In the genomic region with DNA sequence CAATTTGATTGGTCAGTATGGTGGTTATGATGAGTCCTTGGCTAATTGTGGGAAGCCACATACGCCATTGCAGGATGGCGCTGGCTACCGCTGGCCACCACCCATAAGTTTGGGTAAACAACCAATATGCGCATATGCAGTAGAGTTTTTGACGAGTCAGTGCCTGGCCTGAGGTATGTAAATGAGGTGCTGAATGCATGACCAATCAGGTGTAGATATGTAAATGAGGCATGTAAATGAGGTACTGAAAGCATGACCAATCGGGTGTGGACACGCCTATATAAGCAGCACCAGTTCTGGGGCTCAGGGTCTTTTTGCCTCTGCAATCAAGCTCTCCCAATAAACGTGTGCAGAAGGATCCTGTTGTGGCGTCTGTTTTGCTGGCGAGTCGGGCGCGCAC, we compare ENCODE assay signal across 26 mouse cellular contexts. TPM values are rescaled to one million over a fixed set of nuclear protein-coding genes. Genes with fewer than 3 reads are reported as not detected.
A peak's percentile ranks its signal among the peaks of the same experiment; 100 is the strongest.
DNase-seq lines count a peak whose midpoint lies in the region; ATAC-seq and TF ChIP-seq lines count a peak whose summit lies in the region.
"Not testable (repeated sequence)": the region's sequence is repeated elsewhere in the genome, so short reads cannot be mapped to it uniquely, and the experiment has no call there.
"Had no signal": no experiment of that assay in that cellular context is flagged by ENCODE, and none has a peak within 500 bp of the region (broad histone marks: within the 10 kb centered on the region; RNA-seq: fewer than 3 reads in every experiment).

No protein-coding gene starts in this region.

- ATAC-seq in granulocyte monocyte progenitor cell, adult 5-6 weeks (replicated peaks; ENCODE audit: poor library complexity, severe bottlenecking), result peak; percentile 26; the same call in 1 of the 2 replicates
- not testable (repeated sequence) for ATAC-seq in intestine, embryonic 14.5 days (replicated peaks; ENCODE audit: low FRiP score, low TSS enrichment, low read depth)
- 0 out of 2 replicates have a peak, but pooled peaks have one; percentile 21 for ATAC-seq in megakaryocyte progenitor cell, adult 5-6 weeks (replicated peaks; ENCODE audit: poor library complexity)

- H3K9ac ChIP-seq in ES-E14 (ENCODE audit: insufficient read depth, low read depth, low read length, poor library complexity, severe bottlenecking); intestine, embryonic 14.5 days (ENCODE audit: low read length): not testable (repeated sequence)

- H3K4me3 ChIP-seq in ES-E14 (ENCODE audit: insufficient read depth in 1 of 2, low read depth in 1 of 2, low read length in 2 of 2, poor library complexity in 1 of 2, severe bottlenecking in 1 of 2); intestine, embryonic 14.5 days (ENCODE audit: low read depth, low read length): not testable (repeated sequence)

- WGBS in intestine, embryonic 14.5 days, result 95% methylated on average over 13 of the region's 13 CpGs

- H3K9me3 ChIP-seq in ES-E14 (ENCODE audit: control insufficient read depth, insufficient read depth, low read depth, low read length); intestine, embryonic 14.5 days (ENCODE audit: control insufficient read depth, low read length): not testable (repeated sequence)

- not testable (repeated sequence) for H3K27ac ChIP-seq in ES-E14 (ENCODE audit: insufficient read depth, low read depth, low read length, poor library complexity, severe bottlenecking); intestine, embryonic 14.5 days (ENCODE audit: low read depth)

- not testable (repeated sequence) for H3K36me3 ChIP-seq in ES-E14 (ENCODE audit: control insufficient read depth, insufficient read depth, low read length, poor library complexity, severe bottlenecking); intestine, embryonic 14.5 days (ENCODE audit: control insufficient read depth, insufficient read depth, low read length); splenic B cell, adult 2 months (ENCODE audit: control insufficient read depth, insufficient read depth, low read length, poor library complexity, severe bottlenecking)

- H3K27me3 ChIP-seq in intestine, embryonic 14.5 days (replicated peaks; ENCODE audit: control insufficient read depth, insufficient read depth, low read length); splenic B cell, adult 2 months (ENCODE audit: control insufficient read depth, insufficient read depth, low read length, poor library complexity, severe bottlenecking): not testable (repeated sequence)

- H3K4me2 ChIP-seq in intestine, embryonic 14.5 days (ENCODE audit: low read length), result not testable (repeated sequence)

- DNase-seq in B cell, adult 2 months, result peak; percentile 6 to 11
- not testable (repeated sequence) for DNase-seq in ES-E14 (ENCODE audit: low read depth, low spot score)
- DNase-seq in ZHBTc4 (ENCODE audit: low read depth, low spot score), result peak; percentile 44
- peak; percentile 18 for DNase-seq in intestine, embryonic 14.5 days (ENCODE audit: low spot score)
- DNase-seq in splenic B cell, adult 2 months (ENCODE audit: low read depth, low spot score), result peak; percentile 14

- in situ Hi-C loops in ES-E14 (cut with MboI; ENCODE audit: low sequenced_read_pairs in 2 of 2, unreplicated experiment in 2 of 2), result loop anchor here in 1 of 2 experiments (25.0 kb wide), 1 partner anchor 351 kb away; no protein-coding TSS in a partner anchor

- H3K4me1 ChIP-seq in ES-E14 (ENCODE audit: control insufficient read depth in 2 of 2, insufficient read depth in 2 of 2, low read length in 2 of 2, poor library complexity in 1 of 2); intestine, embryonic 14.5 days (replicated peaks; ENCODE audit: control insufficient read depth, insufficient read depth, low read length): not testable (repeated sequence)

TF ChIP-seq in ES-E14, 5 proteins besides CTCF, POLR2A, EP300 and RAD21:
- peak; percentile 14; the same call in 1 of the 2 replicates for TF ChIP-seq MAFK (IDR thresholded peaks at IDR 0.05; ENCODE audit: insufficient read depth, low read depth, low read length)

RNA-seq across cellular contexts. Expression of gene Trmt10a, which starts 5.1 kb away (rescaled TPM):
- 16.2 and 16.5 TPM in 2 replicates for total RNA-seq in ES-E14 (2012; rRNA removed)
- total RNA-seq in granulocyte monocyte progenitor cell, adult 5-6 weeks (2014; fragmentation: Nextera tagmentation), result 3.9 and 9.1 TPM in 2 replicates
- 11.0 and 20.0 TPM in 2 replicates for total RNA-seq in granulocyte monocyte progenitor cell, adult 5-6 weeks (2017)
- polyA plus RNA-seq in intestine, embryonic 14.5 days (2014; fragmentation: Nextera tagmentation; extraction: Ambion mirVana), result 11.8 and 13.6 TPM in 2 replicates
- 5.6 and 8.2 TPM in 2 replicates for total RNA-seq in megakaryocyte progenitor cell, adult 5-6 weeks (2015)
- 10.7 and 25.7 TPM in 2 replicates for total RNA-seq in megakaryocyte progenitor cell, adult 5-6 weeks (2017)

RNA-seq across cellular contexts. Expression of gene Mttp, which starts 6.6 kb away (rescaled TPM):
- total RNA-seq in ES-E14 (2012; rRNA removed), result 10.3 and 10.8 TPM in 2 replicates
- total RNA-seq in granulocyte monocyte progenitor cell, adult 5-6 weeks (2014; fragmentation: Nextera tagmentation), result 2.2 and 2.5 TPM in 2 replicates
- 2.3 and 4.7 TPM in 2 replicates for total RNA-seq in granulocyte monocyte progenitor cell, adult 5-6 weeks (2017)
- polyA plus RNA-seq in intestine, embryonic 14.5 days (2014; fragmentation: Nextera tagmentation; extraction: Ambion mirVana), result 45.3 and 58.6 TPM in 2 replicates
- 3.1 and 4.5 TPM in 2 replicates for total RNA-seq in megakaryocyte progenitor cell, adult 5-6 weeks (2015)
- total RNA-seq in megakaryocyte progenitor cell, adult 5-6 weeks (2017), result 2.0 and 5.6 TPM in 2 replicates

RNA-seq across cellular contexts. Expression of gene 4930579F01Rik, which starts 55.5 kb away (rescaled TPM):
- not detected in 2 replicates for total RNA-seq in ES-E14 (2012; rRNA removed)
- total RNA-seq in granulocyte monocyte progenitor cell, adult 5-6 weeks (2014; fragmentation: Nextera tagmentation), result not detected in 2 replicates
- not detected in 2 replicates for total RNA-seq in granulocyte monocyte progenitor cell, adult 5-6 weeks (2017)
- polyA plus RNA-seq in intestine, embryonic 14.5 days (2014; fragmentation: Nextera tagmentation; extraction: Ambion mirVana), result 0.30 TPM in 1 of 2 replicates, not detected in the other
- not detected in 2 replicates for total RNA-seq in megakaryocyte progenitor cell, adult 5-6 weeks (2015)
- total RNA-seq in megakaryocyte progenitor cell, adult 5-6 weeks (2017), result not detected in 2 replicates
- total RNA-seq: adrenal gland, adult 8-10 months; forebrain, postnatal 0 days; gastrocnemius, adult 2 months; gastrocnemius, postnatal 14 days; gastrocnemius, postnatal 4 days; heart, adult 18-20 months; heart, postnatal 10 days; heart, postnatal 36 days had no signal
- polyA plus RNA-seq: activated CD4-positive, CD25-positive, alpha-beta regulatory T cell, adult 4 months; brain, embryonic 14.5 days; embryonic facial prominence, embryonic 11.5 days; embryonic facial prominence, embryonic 14.5 days; forebrain, embryonic 11.5 days; forebrain, embryonic 14.5 days; forebrain, postnatal 0 days; frontal cortex, adult 2 months; heart, embryonic 12.5 days; heart, embryonic 15.5 days; hindbrain, embryonic 10.5 days; Patski had no signal
